Mouse (Mus musculus): ENCODE results near the gene Slc10a7.
"Not testable (repeated sequence)": the region's sequence is repeated elsewhere in the genome, so short reads cannot be mapped to it uniquely, and the experiment has no call there.

The Slc10a7 gene

DNA sequence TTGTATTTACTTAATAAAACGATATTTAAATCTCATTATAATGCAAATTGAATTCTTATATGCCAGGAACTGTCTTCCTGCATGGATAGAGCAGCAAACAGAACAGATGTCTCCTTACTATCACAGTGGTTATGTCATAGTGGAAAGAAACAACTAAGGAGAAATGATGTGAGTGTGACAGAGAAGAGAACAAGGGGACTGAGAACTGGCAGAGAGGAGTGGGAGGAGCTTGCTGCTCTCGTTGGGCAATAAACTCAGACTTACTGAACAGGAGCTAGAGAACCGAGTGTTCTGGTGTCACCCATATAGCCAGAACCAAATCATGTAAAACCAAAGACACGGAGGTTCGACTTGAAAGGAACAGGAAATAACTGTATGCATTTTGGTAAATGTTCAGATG is 158.3 kb downstream of the Slc10a7 start:
- DNase-seq (ENCODE audit: low read depth), result no peak

DNA sequence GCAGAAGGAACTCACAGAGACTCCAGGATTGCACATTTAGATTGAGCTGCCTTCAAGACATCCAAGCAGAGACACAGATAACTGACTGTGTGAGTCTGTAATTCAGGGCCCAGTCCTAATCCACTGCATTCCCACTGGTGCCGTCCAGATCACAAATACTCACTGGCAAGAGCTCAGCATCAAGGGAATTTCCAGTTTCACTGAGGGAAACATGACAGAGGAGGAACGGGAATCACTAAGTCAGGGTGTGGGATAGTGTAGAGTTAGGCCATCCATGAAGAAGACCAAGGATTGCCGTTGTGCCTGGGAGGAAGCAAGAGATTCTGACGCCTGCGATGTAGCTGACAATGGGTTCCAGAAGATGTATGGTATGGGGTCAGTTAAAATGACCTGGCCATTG is 159.1 kb downstream of the Slc10a7 start:
- no peak for DNase-seq (ENCODE audit: low read depth)

DNA sequence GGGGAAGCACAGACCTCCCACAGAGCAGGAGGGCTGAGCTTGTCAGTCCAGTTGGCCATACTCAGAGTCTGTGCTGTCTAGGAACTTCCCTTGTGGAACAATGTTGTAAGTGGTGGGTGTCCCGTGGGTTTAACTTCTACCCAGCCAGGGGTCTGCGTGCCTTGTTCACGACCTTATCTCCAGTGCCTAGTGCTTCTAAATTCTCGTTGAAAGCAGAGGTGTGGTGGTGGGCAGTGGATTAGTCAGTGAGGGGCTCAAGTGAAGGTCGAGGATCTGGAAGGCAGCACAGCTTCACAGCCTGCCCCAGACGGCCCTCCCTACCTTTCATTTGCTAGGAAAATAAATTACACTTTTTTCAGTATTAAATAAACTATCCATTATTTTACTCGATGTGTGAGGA is 161.1 kb downstream of the Slc10a7 start:
- DNase-seq (ENCODE audit: low read depth), result no peak

DNA sequence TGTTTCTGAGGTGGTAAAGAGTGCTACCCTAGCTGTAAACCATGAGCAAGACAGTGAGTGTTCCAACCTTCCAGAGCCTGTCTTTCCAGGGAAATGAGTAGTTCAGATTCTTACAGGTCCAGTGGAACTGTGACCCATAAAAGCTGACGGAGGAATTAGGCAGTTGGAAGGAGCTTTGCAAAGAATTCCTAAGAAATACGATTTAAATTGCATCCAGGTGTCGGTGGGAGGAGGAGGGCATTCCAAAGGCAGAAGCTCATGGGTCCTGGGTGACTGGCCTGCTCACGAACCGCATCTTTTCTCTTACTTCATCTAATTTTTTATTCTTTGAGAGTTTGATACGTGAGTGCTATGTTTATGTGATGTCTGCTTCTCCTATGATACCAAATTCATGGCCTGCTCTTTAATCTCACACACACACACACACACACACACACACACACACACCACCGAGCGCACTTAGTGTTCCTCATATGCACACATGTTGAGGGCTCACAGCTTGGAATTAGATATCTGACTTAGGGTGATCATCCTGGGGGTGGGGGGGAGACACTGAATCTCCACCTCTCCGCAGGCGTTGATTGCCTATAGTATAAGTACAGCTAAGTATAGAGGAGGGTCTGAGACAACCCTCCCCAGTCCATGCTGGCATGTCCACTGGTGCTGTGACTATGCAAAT is 169.5 kb downstream of the Slc10a7 start:
- DNase-seq (ENCODE audit: low read depth), result no peak

DNA sequence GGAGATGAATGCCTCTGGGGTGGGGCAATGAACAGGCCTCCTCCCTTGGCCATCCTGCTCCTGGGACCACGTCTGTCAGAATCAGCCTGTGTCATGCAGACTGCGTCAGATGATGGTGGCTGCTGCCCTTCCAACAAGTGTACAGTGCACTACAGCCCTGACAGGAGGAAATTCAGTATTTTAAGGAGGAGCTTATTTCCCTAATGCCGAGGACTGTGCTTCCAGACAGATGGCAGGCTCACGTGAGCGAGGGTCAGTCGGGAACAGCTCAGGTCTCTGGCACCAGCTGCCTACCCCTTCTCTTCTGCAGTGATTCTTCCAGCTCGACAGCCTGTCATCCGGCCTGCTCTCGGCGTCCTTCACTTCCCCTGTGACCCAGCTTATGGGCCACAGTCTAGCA is 181.6 kb downstream of the Slc10a7 start:
- no peak for DNase-seq (ENCODE audit: low read depth)

DNA sequence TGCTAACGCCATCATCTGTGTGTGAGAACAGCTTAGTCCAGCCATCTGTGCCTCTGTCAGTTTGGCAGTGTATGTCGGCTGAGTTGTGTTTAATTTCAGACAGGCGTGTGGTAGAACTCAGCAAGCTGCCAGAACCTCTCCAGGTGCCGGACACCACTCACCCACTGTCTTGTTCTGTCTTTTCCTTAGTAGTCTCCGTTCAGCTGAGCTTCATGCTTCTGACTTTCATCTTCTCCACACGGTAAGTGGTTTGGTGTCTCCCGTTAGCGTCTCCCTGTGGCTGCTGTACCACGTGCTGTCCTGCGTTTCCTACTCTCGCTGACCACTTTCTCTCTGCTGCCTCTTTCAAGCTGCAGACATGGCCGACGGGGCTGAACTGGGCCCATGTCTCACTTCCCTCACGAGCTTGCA is 189.2 kb downstream of the Slc10a7 start:
- no peak for DNase-seq (ENCODE audit: low read depth)

DNA sequence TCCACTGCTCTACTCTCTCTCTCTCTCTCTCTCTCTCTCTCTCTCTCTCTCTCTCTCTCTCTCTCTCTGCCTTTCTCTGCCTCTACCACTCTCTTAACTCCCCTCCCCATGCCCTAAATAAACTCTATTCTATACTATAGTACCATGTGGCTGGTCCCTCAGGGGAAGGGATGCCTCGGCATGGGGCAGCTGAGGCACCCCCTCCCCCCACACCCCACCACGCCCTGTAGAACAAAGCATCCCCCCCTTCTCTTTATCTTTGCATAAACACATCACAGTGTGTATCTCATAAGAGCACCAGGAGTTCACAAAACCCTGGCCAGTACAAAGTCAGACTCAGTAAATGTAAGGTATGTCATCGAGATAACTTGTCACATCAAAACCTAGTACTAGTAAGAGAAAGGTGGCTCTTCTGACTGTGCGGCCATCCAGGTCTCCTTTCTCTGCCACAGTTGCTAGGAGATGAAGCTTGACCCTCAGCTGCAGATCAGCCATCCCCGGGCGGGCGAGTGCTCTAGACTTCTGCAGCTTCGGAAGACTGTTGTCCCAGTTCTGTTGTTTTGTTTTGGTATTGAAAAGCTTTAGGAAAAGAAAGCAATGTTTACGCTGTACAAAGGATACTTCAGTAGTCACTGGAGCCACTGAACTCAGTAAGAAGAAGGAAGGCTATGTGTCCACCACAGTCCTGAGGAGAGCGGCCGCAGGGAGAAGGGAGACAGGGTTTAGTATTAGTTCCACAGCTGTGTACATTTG is 194.1 kb downstream of the Slc10a7 start:
- DNase-seq (ENCODE audit: low read depth), result no peak

DNA sequence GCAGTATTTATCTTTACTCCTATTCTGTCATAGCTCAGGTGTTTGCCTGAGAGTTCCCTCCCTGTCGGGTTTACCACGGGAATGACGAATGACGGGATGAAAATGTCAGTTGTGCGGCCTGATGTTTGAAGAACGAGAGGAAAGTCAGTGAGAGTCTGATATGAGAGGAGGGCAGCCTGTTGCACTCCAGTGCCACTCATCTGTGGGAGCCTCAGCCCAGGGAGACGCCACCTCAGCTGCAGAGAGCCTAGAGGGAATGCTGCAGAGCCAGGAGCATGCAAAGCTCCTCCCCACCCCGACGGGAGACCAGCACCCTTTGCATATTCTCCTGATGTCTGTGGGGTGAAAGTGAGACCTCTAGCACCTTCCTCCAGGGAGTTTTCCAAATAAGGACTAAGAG is 196.8 kb downstream of the Slc10a7 start:
- DNase-seq (ENCODE audit: low read depth), result no peak

DNA sequence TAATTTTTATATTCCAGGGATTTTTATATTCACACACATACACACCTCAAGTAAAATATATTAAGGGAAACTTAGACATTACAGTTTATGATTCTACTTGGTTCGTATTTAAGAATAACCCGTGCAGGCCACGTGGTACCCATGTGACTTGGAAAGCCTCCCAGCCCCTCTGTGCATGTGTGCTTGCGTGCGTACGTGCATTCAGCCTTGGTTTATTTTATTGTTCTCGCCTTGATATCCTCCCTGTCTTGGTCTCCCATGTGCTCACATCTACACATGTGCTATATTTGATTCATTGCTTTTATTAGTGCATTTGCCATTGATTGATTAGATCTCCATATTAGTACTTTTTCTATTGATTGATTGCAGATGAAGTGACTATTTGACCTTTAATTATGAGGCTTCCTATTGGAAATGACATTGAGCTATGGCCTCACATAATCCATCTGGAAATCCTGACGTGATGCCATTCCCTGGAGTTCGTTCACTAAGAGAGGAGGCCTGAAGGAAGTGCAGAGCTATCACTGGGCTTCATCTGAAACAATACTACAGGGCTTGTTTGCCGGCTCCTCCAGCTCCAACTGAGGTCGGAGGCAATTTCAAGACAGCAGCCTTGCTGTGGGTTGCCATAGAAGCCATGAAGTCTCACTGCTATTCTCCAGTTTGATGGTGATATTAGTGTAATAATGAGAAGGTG is 200.9 kb downstream of the Slc10a7 start:
- no peak for DNase-seq (ENCODE audit: low read depth)

DNA sequence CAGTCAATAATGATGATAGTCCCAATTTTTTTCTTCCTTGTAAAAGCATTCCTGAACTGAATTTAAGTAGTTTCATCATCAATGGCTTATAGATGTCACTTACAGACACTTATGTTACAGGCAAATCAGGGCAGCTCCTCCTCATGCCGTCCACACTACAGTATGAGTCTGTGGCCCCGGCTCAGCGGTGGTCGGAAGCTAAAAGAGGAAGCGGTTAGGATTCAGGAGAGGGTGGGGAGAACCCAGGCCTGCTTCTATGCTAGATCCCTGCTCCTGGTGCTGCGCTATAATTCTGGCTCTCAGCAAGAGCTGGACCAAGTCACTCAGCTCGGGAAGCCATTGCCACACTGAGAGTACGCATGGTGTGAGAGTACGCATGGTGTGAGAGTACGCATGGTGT is 201.8 kb downstream of the Slc10a7 start:
- DNase-seq (ENCODE audit: low read depth), result peak; percentile 34

DNA sequence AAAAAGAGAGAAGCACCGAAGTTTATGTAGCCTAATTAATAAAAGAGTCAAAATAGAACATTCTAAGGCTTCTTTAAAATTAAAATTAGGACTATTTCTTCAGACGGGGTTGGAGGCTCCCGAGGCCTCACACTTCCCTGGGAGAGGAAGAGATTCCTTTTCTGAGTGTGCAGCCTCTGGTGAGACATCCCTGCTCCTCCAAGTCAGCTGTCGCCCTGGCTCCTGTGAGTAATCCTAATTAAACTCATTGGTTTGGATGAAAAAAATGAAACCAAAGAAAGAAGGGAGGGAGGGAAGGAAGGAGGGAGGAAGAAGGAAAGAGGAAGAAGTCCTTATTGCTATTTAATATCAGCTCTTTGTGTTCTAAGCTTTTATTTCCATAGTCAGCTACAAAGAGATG is 205.7 kb downstream of the Slc10a7 start:
- no peak for DNase-seq (ENCODE audit: low read depth)

DNA sequence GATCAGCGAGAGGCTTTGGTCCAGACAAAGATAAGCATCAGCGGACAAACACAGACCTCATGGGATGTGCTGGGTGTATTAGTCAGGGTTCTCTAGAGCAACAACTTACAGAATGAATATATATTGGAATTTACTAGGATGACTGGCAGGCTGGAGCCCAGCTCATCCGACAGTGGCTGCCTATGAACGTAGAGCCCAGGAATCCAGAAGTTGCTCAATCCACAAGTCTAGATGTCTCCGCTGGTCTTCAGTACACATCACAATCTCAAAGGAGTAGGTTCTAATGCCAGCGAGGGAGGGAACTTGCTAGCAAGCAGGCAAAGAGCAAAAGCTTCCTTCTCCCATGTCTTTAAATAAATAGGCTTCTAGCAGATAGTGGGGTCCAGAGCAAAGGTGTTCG is 207.4 kb downstream of the Slc10a7 start:
- no peak for DNase-seq (ENCODE audit: low read depth)

DNA sequence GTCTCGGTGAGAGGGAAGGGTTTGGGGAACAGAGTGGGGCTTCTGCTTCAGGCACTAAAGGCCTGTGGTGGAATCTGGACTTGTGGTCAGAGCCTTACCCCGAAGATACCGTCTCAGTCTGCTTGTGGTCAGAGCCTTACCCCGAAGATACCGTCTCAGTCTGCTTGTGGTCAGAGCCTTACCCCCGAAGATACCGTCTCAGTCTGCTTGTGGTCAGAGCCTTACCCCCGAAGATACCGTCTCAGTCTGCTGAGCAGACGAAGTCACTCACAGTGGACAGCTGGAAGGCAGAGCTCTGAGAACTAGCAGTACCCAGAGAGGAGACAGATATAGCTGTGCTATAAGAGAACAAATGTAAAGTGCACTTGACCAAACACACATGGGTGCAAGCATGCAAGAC is 208.0 kb downstream of the Slc10a7 start:
- DNase-seq (ENCODE audit: low read depth), result not testable (repeated sequence)

DNA sequence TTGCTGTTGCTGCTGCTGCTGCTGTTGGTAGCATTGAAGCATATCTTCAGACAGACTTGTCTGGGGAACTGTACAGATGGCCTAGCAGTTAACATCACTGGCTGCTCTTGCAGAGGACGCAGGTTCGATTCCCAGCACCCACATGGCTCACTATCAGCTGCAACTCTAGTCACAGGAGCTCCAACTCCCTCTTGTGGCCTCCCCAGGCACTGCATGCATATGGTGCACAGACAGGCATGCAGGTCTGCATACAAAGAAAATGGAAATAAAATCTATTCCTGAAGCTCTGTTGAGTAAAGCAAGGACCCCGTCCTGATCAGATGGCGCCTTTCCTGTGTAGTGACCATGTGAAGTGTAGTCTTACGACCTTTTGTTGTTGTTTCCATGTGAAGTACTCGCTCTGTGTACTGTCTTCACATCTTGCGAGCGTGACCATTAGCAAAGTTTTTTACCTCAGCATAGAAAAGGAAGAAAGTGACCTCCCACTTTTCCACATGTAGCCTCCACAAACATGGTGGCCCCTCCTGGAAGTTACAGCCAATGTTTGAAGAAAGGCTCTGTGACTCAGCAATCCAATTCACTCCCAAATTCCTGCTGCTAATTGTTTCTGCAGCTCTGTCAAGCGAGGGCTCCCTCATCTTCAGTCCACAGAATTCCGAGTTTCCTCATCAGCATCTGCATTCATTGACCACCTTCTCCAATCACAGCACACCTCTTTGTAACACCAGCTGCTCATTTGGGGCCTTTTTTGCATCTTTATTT is 210.3 kb downstream of the Slc10a7 start:
- no peak for DNase-seq (ENCODE audit: low read depth)

DNA sequence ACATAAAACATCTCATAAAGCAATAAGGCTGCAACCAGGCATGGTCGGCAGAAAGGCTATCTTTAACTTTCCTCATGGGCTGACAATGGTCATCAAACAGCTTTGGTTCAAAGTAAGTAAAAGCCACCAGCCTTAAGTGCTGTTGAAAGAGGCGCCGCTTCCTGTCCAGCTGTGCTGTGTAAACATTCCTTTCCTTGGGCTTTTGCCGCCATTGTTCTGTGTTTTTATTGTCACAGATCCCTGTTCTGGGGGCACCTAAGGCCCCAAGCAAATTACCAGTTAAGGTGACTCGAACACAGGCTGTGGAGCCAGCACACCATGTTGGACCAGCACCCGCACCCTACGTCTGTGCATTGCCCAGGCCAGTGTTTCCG is 210.9 kb downstream of the Slc10a7 start:
- DNase-seq (ENCODE audit: low read depth), result no peak

DNA sequence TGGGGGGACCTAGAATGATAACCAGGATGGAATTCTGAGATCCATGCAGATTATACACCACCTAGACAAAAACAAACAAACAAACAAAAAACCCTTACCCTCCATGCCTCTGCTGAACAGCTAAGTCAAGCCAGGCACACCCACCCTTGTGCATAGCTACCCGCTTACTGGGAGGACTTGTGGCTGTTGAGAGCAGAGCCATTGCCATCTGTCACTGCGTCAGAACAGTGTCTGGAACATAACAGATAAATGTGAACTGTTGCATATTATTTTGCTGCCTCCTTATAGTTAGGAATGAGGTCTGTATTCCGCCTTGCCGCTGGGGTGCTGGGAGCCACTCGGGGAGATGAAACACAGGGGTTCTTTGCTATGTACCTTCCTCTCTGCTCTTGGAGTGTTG is 212.4 kb downstream of the Slc10a7 start:
- DNase-seq (ENCODE audit: low read depth), result no peak

DNA sequence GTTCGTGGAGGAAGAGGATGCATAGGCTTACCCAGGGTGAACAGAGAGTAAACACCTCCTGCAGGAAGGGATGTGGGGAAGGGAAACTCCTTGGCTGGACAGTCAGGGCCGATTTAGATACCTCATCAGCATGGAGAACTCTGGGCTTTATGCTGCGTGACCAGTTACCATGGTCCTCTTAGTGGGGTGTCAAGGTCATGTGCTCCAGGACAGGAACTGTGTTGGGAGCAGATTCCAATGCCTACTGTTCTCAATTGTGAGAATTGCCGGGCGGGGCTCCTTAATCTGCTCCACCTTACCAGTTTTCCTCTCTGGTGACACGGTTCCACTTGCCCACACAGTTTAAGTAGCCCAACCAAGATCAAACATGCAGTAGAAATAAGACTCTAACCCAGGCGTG is 213.1 kb downstream of the Slc10a7 start:
- DNase-seq (ENCODE audit: low read depth), result no peak

DNA sequence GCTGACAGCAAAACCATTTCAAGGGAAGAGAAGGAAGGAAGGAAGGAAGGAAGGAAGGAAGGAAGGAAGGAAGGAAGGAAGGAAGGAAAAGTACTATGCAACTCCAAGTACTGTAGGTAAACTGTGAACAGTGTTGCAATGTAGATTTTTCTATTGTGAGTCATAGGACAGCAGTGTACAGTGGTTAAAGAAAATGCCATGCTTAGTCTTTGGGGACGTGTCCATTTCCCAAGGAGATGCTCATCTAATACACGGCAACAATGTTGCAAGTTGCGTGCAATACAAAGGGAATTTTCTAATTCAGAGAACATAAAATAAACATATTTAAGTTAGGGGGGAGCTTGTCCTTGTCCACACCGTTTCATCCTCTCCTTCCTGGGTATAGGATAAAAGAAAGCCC is 215.7 kb downstream of the Slc10a7 start:
- no peak for DNase-seq (ENCODE audit: low read depth)

DNA sequence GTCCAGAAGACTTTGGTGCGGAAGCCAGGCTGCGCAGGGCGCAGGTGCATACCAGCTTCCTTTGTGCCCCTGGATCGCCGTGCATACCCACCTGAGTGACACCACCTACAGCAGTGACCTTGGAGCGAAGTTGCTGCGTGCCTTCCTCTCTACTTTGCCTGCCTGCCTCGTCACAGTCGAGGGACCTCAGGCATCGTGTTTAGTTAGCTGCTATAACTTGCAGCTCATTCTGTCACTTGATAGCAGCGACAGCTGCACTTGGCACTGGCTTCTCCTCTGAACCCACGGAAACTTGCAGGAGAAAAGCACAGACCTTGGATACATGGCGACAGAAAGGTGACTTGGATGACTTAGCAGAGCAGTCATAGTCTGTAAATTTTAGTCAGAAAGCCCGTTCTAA is 219.1 kb downstream of the Slc10a7 start:
- no peak for DNase-seq (ENCODE audit: low read depth)

DNA sequence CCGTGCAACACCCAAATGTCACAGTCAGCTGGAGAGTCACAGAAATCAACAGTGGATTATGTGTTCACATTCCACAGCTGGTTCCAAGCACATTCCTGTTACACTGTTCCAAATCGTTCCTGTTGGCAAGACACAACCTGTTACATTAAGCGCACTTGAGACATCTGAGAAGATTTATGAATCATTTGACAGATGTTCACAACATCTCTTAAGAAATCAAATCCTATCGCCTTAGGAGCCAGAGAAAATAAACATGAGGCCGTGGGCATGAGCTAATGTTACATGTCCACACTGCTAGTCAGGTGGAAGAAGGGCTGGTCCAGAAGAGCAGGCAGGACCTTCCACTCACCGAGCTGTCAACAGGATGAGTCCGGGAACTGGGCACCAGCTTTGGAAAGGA is 223.3 kb downstream of the Slc10a7 start:
- DNase-seq (ENCODE audit: low read depth), result no peak

DNA sequence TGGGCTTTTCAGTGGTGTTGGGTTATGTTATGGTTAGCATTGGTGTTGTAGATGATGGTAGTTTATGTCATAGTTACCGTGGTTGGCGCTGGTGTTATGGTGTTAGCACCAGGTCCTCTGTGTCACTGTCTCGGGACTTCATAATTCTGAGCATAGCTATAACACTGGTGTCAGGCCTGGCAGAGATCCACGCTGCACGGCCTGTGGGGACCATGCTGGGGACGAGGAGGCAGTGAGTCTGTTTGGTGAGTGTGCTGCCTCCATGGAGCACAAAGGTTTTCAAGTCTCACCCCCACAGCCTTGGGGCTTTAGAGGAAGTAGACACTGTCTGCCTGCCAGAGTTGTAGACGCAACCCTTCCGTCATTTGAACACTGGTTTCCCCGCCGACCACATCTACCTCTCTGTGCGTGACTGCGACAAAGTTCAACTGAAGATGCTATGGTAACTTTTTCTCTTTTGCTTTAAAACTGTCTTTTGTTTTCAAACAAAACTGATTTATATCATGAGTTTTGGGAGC is 223.9 kb downstream of the Slc10a7 start:
- no peak for DNase-seq (ENCODE audit: low read depth)

DNA sequence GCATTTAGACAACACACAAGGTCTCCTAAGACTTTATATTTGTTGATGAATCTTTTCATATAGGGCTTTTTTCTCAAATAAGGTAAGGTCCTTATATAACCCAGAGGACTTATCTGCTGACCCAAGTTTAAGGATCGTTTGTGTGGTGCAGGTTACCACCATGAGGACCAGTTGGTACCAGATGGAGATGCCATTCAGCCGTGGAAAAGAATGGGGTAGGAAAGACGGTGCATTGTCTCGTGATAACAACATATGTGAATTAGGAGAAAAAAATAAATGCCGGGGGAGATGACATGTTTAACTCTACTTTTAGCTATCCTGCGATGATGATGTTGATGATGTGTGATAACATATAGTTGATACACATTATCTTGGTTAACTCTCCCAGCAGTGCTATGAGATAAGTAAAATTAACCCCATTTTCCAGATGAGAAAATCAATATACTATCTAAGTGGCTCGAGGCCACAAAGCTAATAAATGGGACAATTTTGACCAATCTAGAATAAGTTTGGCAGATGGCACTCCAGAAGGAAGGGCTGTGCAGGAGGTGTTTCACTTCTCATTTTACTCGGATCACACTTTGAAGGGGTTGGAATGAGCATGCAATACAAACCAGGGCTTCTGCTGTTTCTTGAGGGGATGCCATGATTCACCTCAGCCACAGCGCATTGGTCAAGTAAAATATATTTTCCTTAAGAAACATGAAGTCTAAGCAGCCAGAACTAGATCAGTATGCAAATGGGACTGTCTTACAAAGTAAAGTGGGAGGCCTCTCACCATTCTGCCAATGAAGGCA is 225.8 kb downstream of the Slc10a7 start:
- DNase-seq (ENCODE audit: low read depth), result no peak
